Mouse (Mus musculus) urinary bladder, adult 2 months (tissue): ENCODE data around the gene Klf9. TPM values are rescaled to one million over a fixed set of nuclear protein-coding genes. Genes with fewer than 3 reads are reported as not detected.
"Not testable (repeated sequence)": the region's sequence is repeated elsewhere in the genome, so short reads cannot be mapped to it uniquely, and the experiment has no call there.

ENCODE experiments used
- DNase-seq: peaks from one replicate; pipeline ENCODE4 v3.0.0; 2022; ENCODE audit warnings: low spot score
- polyA plus RNA-seq: library from polyadenylated mRNA; depleted of rRNA; stranded (reverse); fragments of >200 nt; gene quantifications from 2 replicates; pipeline ENCODE4 v1.2.3, GENCODE M21; 2012

Klf9 gene
- polyA plus RNA-seq, 1 experiment: 58.6 TPM

DNA sequence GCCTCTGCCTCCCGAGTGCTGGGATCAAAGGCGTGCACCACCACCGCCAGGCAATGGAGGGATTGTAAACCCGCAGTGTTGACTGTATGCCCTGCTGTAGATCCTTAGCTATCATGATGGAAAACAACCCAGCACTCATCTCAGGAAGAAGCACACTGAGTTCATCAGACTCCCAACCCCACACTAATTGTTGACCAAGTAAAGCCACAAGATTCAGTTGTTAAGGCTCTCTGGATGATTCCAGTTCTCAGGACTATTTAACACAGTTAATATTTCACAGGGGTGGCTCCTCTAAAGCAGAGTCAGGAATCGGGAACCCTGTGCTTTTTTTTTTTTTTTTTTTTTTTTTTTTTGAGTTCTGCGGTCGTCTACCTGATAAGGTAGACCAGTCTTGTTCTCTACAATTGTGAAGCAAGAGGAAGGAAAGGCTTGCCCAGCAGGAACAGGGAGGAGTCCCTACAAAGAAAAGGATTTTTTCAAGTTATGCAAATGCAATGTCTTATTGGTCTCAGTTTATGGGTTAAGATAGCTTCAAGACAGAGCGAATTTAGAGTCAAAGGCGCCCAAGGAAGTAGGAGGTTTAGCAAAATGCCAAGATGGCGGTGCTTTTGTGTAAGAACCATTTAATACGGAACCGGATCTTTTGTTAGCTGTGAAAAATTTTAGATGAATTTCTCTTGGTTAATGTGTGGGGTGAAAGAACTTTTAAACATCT lies 1.1 kb upstream of the Klf9 start:
- no peak for DNase-seq

GRCm38 (mm10) chr19:23141391-23142281 lies 610 bp downstream of the Klf9 start:
- DNase-seq: peak; percentile 73

DNA sequence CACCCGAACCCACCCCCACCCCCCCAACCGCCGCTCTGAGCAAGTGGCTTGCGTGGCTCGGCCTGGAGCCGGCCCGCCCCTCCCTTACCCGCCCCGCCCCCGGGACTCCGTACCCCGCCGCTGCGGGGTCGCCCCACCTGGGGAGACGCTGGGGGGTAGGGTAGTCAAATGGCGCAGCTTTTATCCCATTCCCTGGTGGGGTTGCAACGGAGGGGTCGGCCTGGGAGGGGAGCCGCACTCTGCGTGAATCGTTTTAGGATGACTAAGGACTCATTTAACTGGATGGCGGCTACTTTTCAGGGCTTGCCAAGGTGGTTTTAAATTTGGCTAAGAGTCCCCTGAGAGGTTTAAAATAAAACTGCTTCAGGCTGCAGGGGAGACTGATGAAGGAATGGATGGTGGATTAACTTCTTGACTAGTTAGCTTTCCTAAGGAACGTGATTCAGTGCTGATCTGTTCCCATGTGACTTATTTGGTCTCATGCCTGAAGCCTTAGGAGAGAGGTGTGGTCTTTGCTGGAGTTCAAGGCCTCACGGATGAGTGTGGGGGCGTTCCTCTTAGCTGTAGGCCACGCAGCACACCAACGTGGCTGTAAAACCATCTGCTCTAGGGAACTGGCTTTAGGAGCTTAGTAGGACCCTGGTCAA lies 1.5 kb downstream of the Klf9 start:
- DNase-seq: no peak

DNA sequence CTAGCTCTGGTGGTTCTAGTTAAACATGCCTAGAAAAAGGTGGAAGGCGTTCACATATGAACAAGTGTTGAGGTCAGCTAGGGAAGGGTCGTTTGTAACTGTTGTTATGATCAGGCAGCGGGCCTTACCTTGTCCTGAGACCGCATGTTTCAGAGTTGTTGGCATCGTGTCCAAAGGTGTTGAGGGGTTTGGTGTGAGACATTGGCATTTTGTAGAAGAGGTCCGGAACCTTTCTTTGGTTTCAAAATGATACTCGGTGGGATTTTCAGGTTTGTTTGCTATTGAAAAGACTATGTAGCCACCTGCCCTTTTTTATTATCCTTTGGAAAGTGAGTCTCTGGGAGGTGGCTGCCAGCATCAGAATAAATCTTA lies 2.0 kb downstream of the Klf9 start:
- no peak for DNase-seq

DNA sequence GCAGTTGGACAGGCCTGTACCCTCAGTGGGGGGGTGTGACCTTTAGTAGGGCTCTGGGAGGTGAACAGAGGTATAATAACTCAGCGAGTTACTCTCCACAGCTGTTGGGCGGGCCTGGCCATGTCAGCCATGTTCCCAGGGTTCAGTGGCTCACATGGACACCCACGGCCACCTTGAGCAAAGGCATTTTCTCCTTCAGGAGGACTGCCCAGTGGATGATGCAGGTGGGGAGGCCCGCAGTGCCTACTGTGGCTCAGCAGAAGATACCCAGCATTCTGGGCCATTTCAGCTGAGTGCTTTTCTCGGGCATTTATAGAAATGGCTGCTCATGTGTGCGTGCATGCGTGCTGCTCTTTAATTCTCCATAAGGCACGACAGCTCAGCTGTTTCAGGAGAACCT lies 2.5 kb downstream of the Klf9 start:
- no peak for DNase-seq

DNA sequence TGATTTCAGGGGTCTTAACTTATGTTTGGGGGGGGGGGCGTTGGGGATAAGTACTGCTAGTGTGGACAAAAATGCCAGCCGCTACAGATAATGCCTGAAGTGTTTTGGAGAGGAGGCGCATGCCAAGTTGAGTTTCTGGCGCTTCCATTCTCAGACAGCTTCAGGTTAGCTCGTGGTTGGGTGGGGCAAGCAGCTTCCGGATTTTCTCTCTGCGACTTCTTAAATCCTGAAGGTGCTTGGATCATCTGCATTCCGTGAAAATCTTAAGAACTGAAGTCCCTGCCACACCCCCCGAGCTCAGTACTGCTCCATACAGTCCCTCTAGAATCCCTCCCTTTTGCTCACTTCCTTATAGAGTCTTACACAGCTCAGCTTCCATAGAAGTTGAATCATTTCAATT lies 3.0 kb downstream of the Klf9 start:
- DNase-seq: no peak

DNA sequence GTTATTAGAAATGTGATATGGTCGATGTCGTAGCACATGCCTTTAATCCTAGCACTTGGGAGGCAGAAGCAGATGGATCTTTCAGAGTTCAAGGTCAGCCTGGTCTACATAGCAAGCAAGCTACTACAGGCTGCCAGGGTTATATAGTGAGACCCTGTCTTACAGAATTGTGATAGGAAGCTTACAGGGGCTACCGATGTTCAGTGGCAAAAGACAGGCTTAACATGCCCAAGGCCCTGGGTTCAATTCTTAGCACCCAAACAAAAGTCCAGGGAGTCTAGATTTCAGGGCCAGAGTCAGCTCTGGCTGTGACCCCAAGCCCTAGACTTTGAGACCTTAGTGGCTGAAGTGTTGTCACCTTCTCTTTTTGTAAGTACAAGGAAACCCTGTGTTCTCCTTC lies 4.1 kb downstream of the Klf9 start:
- no peak for DNase-seq

DNA sequence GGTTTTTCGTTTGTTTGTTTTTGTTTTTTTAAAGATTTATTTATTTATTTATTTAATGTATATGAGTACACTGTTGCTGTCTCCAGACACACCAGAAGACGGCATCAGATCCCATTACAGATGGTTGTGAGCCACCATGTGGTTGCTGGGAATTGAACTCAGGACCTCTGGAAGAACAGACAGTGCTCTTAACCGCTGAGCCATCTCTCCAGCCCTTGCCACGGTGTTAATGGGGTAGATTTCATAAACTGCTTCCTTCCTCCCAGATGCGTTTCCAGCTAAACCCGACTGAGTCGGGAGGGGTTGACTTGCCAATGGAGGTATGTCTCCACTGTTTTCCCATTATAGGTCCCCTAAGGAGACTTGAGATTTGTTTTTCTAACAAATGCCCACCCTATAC lies 4.5 kb downstream of the Klf9 start:
- not testable (repeated sequence) for DNase-seq

GRCm38 (mm10) chr19:23146409-23146861 lies 5.4 kb downstream of the Klf9 start:
- no peak for DNase-seq

- DNase-seq: no peak
Observed at GRCm38 (mm10) chr19:23147026-23147966, 6.3 kb downstream of the Klf9 start.

DNA sequence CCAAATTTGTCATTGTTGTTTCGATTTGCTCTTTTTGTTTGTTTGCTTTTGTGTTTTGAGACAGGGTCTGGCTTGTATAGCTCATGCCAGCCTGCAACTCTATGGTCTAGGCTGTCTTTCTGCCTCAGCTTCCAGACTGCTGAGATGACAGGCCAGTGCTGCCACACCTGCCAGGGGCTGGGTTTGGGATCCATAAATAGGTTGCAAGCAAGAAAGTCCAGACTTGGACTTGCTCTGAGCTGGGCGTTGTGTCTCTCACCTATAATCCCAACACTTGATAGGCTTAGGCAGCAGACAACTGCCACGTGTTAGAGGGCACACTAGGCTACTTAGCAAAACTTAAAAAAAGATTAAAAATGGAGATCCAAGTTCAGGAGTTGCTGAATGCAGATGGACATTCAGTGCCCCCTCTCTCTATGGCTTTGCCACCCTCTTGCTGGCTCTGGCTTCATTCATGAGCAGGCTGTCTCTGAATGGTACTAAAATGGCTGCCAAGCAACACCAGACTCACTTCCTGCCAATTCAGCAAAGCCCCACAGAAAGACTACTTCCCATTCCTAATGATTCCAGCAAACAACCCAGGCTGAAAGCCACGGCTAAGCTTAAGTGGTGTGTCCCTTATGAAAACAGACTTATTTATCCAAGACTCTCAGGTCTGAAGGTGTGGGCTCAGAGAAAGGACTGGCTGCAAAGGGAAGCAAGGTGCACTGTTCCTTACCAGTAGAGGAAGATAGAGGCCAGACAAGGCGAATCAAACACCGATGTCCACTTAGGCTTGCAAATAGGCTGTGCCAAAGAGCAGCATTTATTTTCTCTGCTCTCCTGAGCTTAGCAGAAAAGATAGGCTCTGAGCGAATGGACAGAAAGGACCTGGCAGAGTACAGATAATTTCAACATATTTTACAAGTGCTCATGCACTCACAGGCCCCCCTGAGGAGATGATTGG lies 8.7 kb downstream of the Klf9 start:
- no peak for DNase-seq

GRCm38 (mm10) chr19:23150556-23151265 lies 9.7 kb downstream of the Klf9 start:
- DNase-seq: no peak

DNA sequence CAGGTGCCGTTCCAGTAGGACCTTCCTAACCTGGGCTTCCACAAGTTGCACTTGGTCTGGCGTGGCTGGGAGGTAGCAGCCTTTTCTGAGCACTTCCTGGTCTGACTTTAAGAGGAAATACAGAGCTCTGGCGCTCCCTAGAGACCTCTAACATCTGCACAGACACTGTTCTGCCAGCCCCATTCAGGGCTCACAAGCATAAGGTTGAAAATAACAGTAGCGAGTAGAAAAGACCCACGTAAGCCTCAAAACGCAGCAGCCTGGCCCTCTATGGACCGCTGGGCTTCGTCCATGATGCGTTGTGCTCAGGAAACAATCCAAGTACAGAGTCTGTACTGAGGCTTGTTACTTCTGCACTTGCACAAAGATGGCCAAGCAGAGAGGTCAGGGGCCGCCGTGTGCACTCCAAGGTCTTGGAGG lies 10.6 kb downstream of the Klf9 start:
- DNase-seq: no peak

GRCm38 (mm10) chr19:23152201-23152640 lies 11.2 kb downstream of the Klf9 start:
- no peak for DNase-seq

DNA sequence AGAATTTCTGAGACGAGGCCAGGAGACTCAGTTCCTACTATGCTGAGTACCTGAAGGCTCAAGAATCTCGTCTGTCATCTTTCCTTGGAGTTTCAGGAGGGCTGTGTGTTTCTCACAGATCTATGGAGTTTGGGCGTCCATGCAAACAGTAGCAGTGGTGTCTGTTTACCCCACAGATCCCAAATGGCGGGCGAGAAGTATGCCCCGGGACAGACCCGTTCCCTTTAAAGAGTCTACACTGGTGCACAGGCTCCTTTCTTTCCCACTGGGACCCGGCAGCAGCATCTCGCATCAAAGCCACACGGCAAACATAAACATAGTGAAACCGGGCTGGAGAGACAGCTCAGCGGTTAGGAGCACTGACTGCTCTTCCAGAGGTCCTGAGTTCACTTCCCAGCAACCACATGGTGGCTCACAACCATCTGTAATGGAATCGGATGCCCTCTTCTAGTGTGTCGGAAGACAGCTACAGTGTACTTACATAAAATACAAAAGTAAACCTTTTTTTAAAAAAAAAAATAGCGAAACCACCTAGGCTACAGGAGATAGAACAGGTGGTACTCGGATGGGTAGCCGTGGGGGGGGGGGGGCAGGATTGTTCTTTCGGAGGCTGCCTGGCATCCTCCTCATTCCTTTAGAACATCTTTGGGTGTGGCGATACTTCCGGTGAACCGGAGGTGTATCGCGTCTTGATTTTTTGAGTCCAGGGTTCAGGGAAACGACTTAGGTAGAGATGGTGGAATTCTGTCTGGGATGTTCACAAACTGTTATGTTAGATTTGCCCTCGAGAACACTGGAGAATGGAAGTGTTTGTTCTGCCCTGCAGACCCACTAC lies 12.0 kb downstream of the Klf9 start:
- DNase-seq: no peak

DNA sequence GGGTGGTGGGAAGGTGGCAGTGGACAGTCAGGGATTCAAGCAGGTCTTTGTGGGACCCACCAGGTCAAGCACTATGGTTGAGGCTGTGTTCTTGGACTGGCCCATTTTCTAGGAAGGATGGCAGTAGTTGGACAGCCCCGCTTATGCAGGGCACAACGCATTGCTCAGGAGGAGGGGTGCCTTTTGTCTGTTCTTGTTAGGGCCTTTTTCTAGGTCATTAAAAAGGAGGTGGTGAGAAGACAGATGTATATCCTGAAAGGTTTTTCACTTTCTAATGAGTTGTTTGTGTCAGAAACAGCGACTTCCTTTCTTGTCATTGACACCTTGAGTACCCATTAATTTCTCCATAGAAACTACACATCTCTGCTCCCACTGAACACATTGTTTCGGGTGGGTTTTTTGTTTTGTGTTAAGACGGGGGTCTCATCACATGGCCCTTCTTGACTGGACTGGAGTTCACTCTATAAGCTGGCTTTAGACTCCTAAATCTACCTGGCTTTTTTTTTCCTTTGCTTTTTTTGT lies 12.6 kb downstream of the Klf9 start:
- no peak for DNase-seq

DNA sequence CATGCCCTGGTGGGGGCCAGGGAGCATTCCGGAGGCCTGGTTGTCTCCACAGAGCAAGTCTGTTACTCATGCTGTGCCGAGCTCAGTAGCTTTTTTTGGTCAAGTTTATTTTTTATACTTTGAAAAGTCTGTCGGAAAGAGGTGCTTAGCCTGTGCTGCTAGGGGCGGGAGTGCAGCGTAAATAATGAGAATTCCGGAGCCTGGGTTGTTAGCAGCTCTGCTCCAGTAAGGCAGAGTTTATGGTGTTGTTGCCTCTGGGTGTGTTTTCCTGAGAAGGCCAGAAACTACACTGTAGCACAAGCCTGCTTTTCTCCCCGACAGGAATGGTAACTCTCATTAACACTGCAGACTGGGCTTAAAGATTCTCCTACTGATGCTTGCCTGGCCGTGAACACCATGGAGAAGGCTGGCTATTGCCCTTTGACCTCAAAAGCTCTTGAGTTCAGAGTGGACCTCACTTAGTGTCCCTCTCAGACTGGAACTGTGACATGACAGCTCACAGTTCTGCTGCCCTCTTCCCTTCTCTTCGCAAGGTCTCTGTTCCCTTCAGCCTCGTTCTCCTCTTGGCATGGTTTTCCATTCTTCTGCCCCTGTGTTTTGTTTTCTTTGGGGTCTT lies 18.9 kb downstream of the Klf9 start:
- DNase-seq: no peak

- no peak for DNase-seq
Observed at GRCm38 (mm10) chr19:23162387-23162809, 21.4 kb downstream of the Klf9 start.
